Mouse (Mus musculus): ENCODE results near the gene Sorl1. TPM values are rescaled to one million over a fixed set of nuclear protein-coding genes. Genes with fewer than 3 reads are reported as not detected.

Sorl1 gene
- polyA plus RNA-seq, 1 experiment from 2014 or later: 15.5 TPM

GRCm38 (mm10) chr9:42103546-42103945 is 20.6 kb downstream of the Sorl1 start:
- Histone ChIP-seq H3K4me2 (replicated peaks; ENCODE audit: low read depth, low read length) (no peak overlapping the region), H3K27ac (ENCODE audit: low read length) (no peak overlapping the region), H3K4me1 (ENCODE audit: control insufficient read depth, insufficient read depth, low read length) (peaks cover 7% of the 10 kb centered on the region; the same call in 1 of the 2 replicates), H3K27me3 (ENCODE audit: control insufficient read depth, insufficient read depth, low read length) (no peaks in the 10 kb centered on the region), H3K36me3 (ENCODE audit: control insufficient read depth, insufficient read depth, low read length) (no peaks in the 10 kb centered on the region), H3K9me3 (ENCODE audit: control insufficient read depth, low read depth, low read length) (no peaks in the 10 kb centered on the region), H3K4me3 (ENCODE audit: low read depth, low read length) (no peak overlapping the region), H3K9ac (replicated peaks; ENCODE audit: low read depth, low read length) (no peak overlapping the region)
- ATAC-seq (ENCODE audit: insufficient number of reproducible peaks, insufficient read depth, low FRiP score, low read depth): no peak
- WGBS: 58% methylated on average over 7 of the region's 7 CpGs

DNA sequence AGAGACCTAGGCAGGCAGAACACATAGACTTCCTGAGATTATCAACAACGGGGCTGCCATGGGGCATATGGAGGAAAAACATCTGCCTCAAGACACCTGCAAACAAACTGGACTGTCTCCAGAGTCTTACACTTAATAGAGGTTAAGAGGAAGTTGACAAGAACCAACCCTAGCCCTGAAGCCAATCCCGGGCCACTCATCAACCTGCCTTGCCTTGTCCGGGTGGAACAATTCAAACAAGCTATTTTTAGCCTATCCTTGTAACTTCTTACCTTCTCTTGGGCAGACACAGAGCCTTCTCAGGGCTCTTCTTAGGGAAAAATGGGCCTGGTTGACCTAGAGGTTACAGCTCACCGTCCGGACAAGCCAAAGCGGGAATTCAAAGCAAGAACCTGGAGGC is 22.1 kb downstream of the Sorl1 start:
- Histone ChIP-seq H3K4me3 (ENCODE audit: low read depth, low read length) (no peak overlapping the region), H3K36me3 (ENCODE audit: control insufficient read depth, insufficient read depth, low read length) (no peaks in the 10 kb centered on the region), H3K4me1 (ENCODE audit: control insufficient read depth, insufficient read depth, low read length) (no peaks in the 10 kb centered on the region), H3K27ac (ENCODE audit: low read length) (no peak overlapping the region), H3K9me3 (ENCODE audit: control insufficient read depth, low read depth, low read length) (no peaks in the 10 kb centered on the region), H3K4me2 (replicated peaks; ENCODE audit: low read depth, low read length) (no peak overlapping the region), H3K9ac (replicated peaks; ENCODE audit: low read depth, low read length) (no peak overlapping the region), H3K27me3 (ENCODE audit: control insufficient read depth, insufficient read depth, low read length) (no peaks in the 10 kb centered on the region)
- 50% methylated on average over 6 of the region's 6 CpGs for WGBS
- no peak for ATAC-seq (ENCODE audit: insufficient number of reproducible peaks, insufficient read depth, low FRiP score, low read depth)

GRCm38 (mm10) chr9:42101266-42101665 is 22.8 kb downstream of the Sorl1 start:
- 79% methylated on average over 7 of the region's 7 CpGs for WGBS

GRCm38 (mm10) chr9:42100618-42101210 is 23.4 kb downstream of the Sorl1 start:
- 72% methylated on average over 9 of the region's 9 CpGs for WGBS
- no peak for ATAC-seq (ENCODE audit: insufficient number of reproducible peaks, insufficient read depth, low FRiP score, low read depth)
- H3K4me2 ChIP-seq (replicated peaks; ENCODE audit: low read depth, low read length): no peak overlapping the region
- H3K9me3 ChIP-seq (ENCODE audit: control insufficient read depth, low read depth, low read length): no peaks in the 10 kb centered on the region
- H3K4me3 ChIP-seq (ENCODE audit: low read depth, low read length): no peak overlapping the region
- no peaks in the 10 kb centered on the region for H3K4me1 ChIP-seq (ENCODE audit: control insufficient read depth, insufficient read depth, low read length)
- H3K27me3 ChIP-seq (ENCODE audit: control insufficient read depth, insufficient read depth, low read length): no peaks in the 10 kb centered on the region
- no peak overlapping the region for H3K27ac ChIP-seq (ENCODE audit: low read length)
- H3K9ac ChIP-seq (replicated peaks; ENCODE audit: low read depth, low read length): no peak overlapping the region
- no peaks in the 10 kb centered on the region for H3K36me3 ChIP-seq (ENCODE audit: control insufficient read depth, insufficient read depth, low read length)

More at GRCm38 (mm10) chr9:42101266-42101665, 22.8 kb downstream of the Sorl1 start:
- Histone ChIP-seq H3K4me3 (ENCODE audit: low read depth, low read length) (no peak overlapping the region), H3K27ac (ENCODE audit: low read length) (no peak overlapping the region), H3K27me3 (ENCODE audit: control insufficient read depth, insufficient read depth, low read length) (no peaks in the 10 kb centered on the region), H3K9me3 (ENCODE audit: control insufficient read depth, low read depth, low read length) (no peaks in the 10 kb centered on the region), H3K36me3 (ENCODE audit: control insufficient read depth, insufficient read depth, low read length) (no peaks in the 10 kb centered on the region), H3K4me2 (replicated peaks; ENCODE audit: low read depth, low read length) (no peak overlapping the region), H3K4me1 (ENCODE audit: control insufficient read depth, insufficient read depth, low read length) (no peaks in the 10 kb centered on the region), H3K9ac (replicated peaks; ENCODE audit: low read depth, low read length) (no peak overlapping the region)
- ATAC-seq (ENCODE audit: insufficient number of reproducible peaks, insufficient read depth, low FRiP score, low read depth): no peak

DNA sequence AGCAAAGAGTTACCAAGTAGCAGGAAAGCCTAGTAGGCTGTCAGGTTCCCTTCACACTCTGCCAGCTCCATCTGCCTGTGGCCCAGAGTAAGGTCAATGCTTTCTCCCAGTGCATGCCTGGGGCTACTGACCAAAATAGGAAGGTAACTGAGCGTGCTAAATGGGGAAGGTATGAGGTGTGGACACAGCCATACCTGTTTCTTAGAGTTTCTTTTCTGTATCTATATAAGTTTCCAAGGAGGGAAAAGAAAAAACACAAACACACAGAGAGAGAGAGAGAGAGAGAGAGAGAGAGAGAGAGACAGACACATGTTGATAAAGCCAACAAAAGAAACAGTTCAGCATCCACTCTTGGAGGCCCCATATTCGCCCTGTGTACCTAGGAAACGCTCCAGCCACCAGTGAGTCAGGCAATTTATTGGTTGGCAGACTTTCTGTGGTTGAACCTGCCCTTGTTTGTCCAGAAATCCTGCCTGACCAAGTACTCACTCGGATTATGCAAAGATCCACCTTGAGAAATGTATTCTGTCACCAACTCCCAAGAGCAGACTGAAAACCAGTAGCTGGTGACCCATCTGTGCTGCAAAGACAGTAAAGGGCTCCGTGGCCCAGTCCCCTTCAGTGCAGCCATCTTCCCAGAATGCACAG is 25.5 kb downstream of the Sorl1 start:
- no peaks in the 10 kb centered on the region for H3K36me3 ChIP-seq (ENCODE audit: control insufficient read depth, insufficient read depth, low read length)
- H3K27me3 ChIP-seq (ENCODE audit: control insufficient read depth, insufficient read depth, low read length): no peaks in the 10 kb centered on the region
- no peak overlapping the region for H3K4me2 ChIP-seq (replicated peaks; ENCODE audit: low read depth, low read length)
- H3K9me3 ChIP-seq (ENCODE audit: control insufficient read depth, low read depth, low read length): no peaks in the 10 kb centered on the region
- 79% methylated on average over 5 of the region's 5 CpGs for WGBS
- H3K4me3 ChIP-seq (ENCODE audit: low read depth, low read length): no peak overlapping the region
- no peak overlapping the region for H3K27ac ChIP-seq (ENCODE audit: low read length)
- no peak for ATAC-seq (ENCODE audit: insufficient number of reproducible peaks, insufficient read depth, low FRiP score, low read depth)
- H3K4me1 ChIP-seq (ENCODE audit: control insufficient read depth, insufficient read depth, low read length): no peaks in the 10 kb centered on the region
- no peak overlapping the region for H3K9ac ChIP-seq (replicated peaks; ENCODE audit: low read depth, low read length)

- Histone ChIP-seq H3K27ac (ENCODE audit: low read length) (no peak overlapping the region), H3K9me3 (ENCODE audit: control insufficient read depth, low read depth, low read length) (no peaks in the 10 kb centered on the region), H3K9ac (replicated peaks; ENCODE audit: low read depth, low read length) (no peak overlapping the region), H3K36me3 (ENCODE audit: control insufficient read depth, insufficient read depth, low read length) (no peaks in the 10 kb centered on the region), H3K4me3 (ENCODE audit: low read depth, low read length) (no peak overlapping the region), H3K27me3 (ENCODE audit: control insufficient read depth, insufficient read depth, low read length) (no peaks in the 10 kb centered on the region), H3K4me2 (replicated peaks; ENCODE audit: low read depth, low read length) (no peak overlapping the region), H3K4me1 (ENCODE audit: control insufficient read depth, insufficient read depth, low read length) (no peaks in the 10 kb centered on the region)
- no peak for ATAC-seq (ENCODE audit: insufficient number of reproducible peaks, insufficient read depth, low FRiP score, low read depth)
- 94% methylated on average over 8 of the region's 8 CpGs for WGBS
These were observed 26.2 kb downstream of the Sorl1 start for GRCm38 (mm10) chr9:42097731-42098473.

GRCm38 (mm10) chr9:42097006-42097730 is 26.9 kb downstream of the Sorl1 start:
- Histone ChIP-seq H3K27me3 (ENCODE audit: control insufficient read depth, insufficient read depth, low read length) (no peaks in the 10 kb centered on the region), H3K4me1 (ENCODE audit: control insufficient read depth, insufficient read depth, low read length) (no peaks in the 10 kb centered on the region), H3K9ac (replicated peaks; ENCODE audit: low read depth, low read length) (no peak overlapping the region), H3K36me3 (ENCODE audit: control insufficient read depth, insufficient read depth, low read length) (no peaks in the 10 kb centered on the region), H3K4me2 (replicated peaks; ENCODE audit: low read depth, low read length) (no peak overlapping the region), H3K27ac (ENCODE audit: low read length) (no peak overlapping the region), H3K9me3 (ENCODE audit: control insufficient read depth, low read depth, low read length) (no peaks in the 10 kb centered on the region), H3K4me3 (ENCODE audit: low read depth, low read length) (no peak overlapping the region)
- 93% methylated on average over 7 of the region's 7 CpGs for WGBS
- ATAC-seq (ENCODE audit: insufficient number of reproducible peaks, insufficient read depth, low FRiP score, low read depth): no peak

- Histone ChIP-seq H3K36me3 (ENCODE audit: control insufficient read depth, insufficient read depth, low read length) (no peaks in the 10 kb centered on the region), H3K4me2 (replicated peaks; ENCODE audit: low read depth, low read length) (no peak overlapping the region), H3K27ac (ENCODE audit: low read length) (no peak overlapping the region), H3K9me3 (ENCODE audit: control insufficient read depth, low read depth, low read length) (no peaks in the 10 kb centered on the region), H3K9ac (replicated peaks; ENCODE audit: low read depth, low read length) (no peak overlapping the region), H3K27me3 (ENCODE audit: control insufficient read depth, insufficient read depth, low read length) (no peaks in the 10 kb centered on the region), H3K4me3 (ENCODE audit: low read depth, low read length) (no peak overlapping the region), H3K4me1 (ENCODE audit: control insufficient read depth, insufficient read depth, low read length) (no peaks in the 10 kb centered on the region)
- 26% methylated on average over 11 of the region's 11 CpGs for WGBS
- ATAC-seq (ENCODE audit: insufficient number of reproducible peaks, insufficient read depth, low FRiP score, low read depth): 0 out of 2 replicates have a peak, but pooled peaks have one; percentile 18
These were observed 29.3 kb downstream of the Sorl1 start for GRCm38 (mm10) chr9:42094752-42095151.

Measured in stomach, embryonic 14.5 days (tissue).